Mouse (Mus musculus) lung, postnatal 0 days (tissue): ENCODE measurements around the gene Abcc6.

Source experiments
- CTCF ChIP-seq: IDR thresholded peaks from 2 replicates; pipeline ENCODE4 v1.5.1; 2016; ENCODE audit warnings: antibody characterized with exemption, mild to moderate bottlenecking
- EP300 ChIP-seq: IDR thresholded peaks from 2 replicates; pipeline ENCODE4 v1.6.1; 2016; ENCODE audit warnings: antibody characterized with exemption, mild to moderate bottlenecking, control low read depth

- TF ChIP-seq CTCF (peak; percentile 16; the same call in 1 of the 2 replicates), EP300 (no peak)
These were observed 55.6 kb downstream of the Abcc6 start for GRCm38 (mm10) chr7:45974512-45974911.
